Mouse (Mus musculus) lung, postnatal 0 days (tissue): ENCODE measurements at regions not wholly inside any gene's neighbourhood (a gene's known extent, or its start where the extent isn't known, plus 50 kb on each side); places are given as distances from the start of the nearest gene placed in this dataset.

Source experiments
- CTCF ChIP-seq: IDR thresholded peaks from 2 replicates; pipeline ENCODE4 v1.5.1; 2016; ENCODE audit warnings: antibody characterized with exemption, mild to moderate bottlenecking
- EP300 ChIP-seq: IDR thresholded peaks from 2 replicates; pipeline ENCODE4 v1.6.1; 2016; ENCODE audit warnings: antibody characterized with exemption, mild to moderate bottlenecking, control low read depth

- TF ChIP-seq CTCF (no peak), EP300 (no peak)
Measured at GRCm38 (mm10) chr6:101981656-101982055, 591.2 kb downstream of the Cntn3 start.
